Mouse (Mus musculus) MEL (cell line): Measurements from ENCODE around the gene Grrp1. TPM values are rescaled to one million over a fixed set of nuclear protein-coding genes. Genes with fewer than 3 reads are reported as not detected.

Source experiments
- DNase-seq: peaks from one replicate; pipeline ENCODE4 v3.0.0; 2011; ENCODE audit warnings: low read depth, low spot score
- H3K27ac ChIP-seq: 2 replicates; pipeline ENCODE4 v1.5.1; 2012; ENCODE audit warnings: low read depth, mild to moderate bottlenecking, control low read depth, low read length, moderate library complexity; ENCODE audit not compliant: control insufficient read depth
- H3K27me3 ChIP-seq, 2 experiments: fragments of 150-350 bp in 1 of 2; sonication (generic) in 1 of 2; 2 replicates each; pipeline ENCODE4 v1.6.1; 2012; ENCODE audit warnings: low read length in 2 of 2, mild to moderate bottlenecking in 2 of 2, improper control_type of control experiment in 1 of 2, moderate library complexity in 1 of 2; ENCODE audit not compliant: insufficient read depth in 2 of 2, control insufficient read depth in 1 of 2
- H3K36me3 ChIP-seq, 2 experiments: 2 replicates each; pipeline ENCODE4 v1.6.1; 2012 to 2014; ENCODE audit warnings: low read length in 2 of 2, improper control_type of control experiment in 1 of 2, inconsistent platforms in 1 of 2, mild to moderate bottlenecking in 1 of 2; ENCODE audit not compliant: insufficient read depth in 2 of 2, control insufficient read depth in 1 of 2
- H3K4me1 ChIP-seq, 2 experiments: fragments of 150-350 bp in 1 of 2; sonication (generic) in 1 of 2; 2 replicates each; pipeline ENCODE4 v1.6.1; 2012; ENCODE audit warnings: low read length in 2 of 2, improper control_type of control experiment in 1 of 2, mild to moderate bottlenecking in 1 of 2; ENCODE audit not compliant: insufficient read depth in 2 of 2, control insufficient read depth in 1 of 2
- H3K4me3 ChIP-seq, 2 experiments: fragments of 150-350 bp in 1 of 2; sonication (generic) in 1 of 2; 2 replicates each; pipeline ENCODE4 v1.5.1; 2012; ENCODE audit warnings: low read depth in 2 of 2, low read length in 2 of 2, mild to moderate bottlenecking in 2 of 2, moderate library complexity in 2 of 2, control low read depth in 1 of 2, improper control_type of control experiment in 1 of 2; ENCODE audit not compliant: control insufficient read depth in 1 of 2, insufficient read depth in 1 of 2
- H3K79me2 ChIP-seq: 2 replicates; pipeline ENCODE4 v1.6.1; 2012; ENCODE audit warnings: mild to moderate bottlenecking, low read length, moderate library complexity; ENCODE audit not compliant: control insufficient read depth, poor library complexity, insufficient read depth
- H3K9ac ChIP-seq: 2 replicates; pipeline ENCODE4 v1.6.1; 2012; ENCODE audit warnings: low read depth, mild to moderate bottlenecking, control low read depth, low read length, moderate library complexity; ENCODE audit not compliant: control insufficient read depth, poor library complexity, severe bottlenecking
- H3K9me3 ChIP-seq: fragments of 150-350 bp; sonication (generic); replicated peaks from 2 replicates; pipeline ENCODE4 v1.6.1; 2012; ENCODE audit warnings: mild to moderate bottlenecking, low read length, improper control_type of control experiment, moderate library complexity; ENCODE audit not compliant: insufficient read depth
- CHD1 ChIP-seq: IDR thresholded peaks from 2 replicates; pipeline ENCODE4 v1.6.1; 2012; ENCODE audit warnings: low read depth, mild to moderate bottlenecking, inconsistent platforms, low read length, improper control_type of control experiment
- E2F4 ChIP-seq: IDR thresholded peaks from 2 replicates; pipeline ENCODE4 v1.6.1; 2011; ENCODE audit warnings: low read depth, low read length, improper control_type of control experiment, borderline replicate concordance
- EP300 ChIP-seq, 2 experiments: IDR thresholded peaks; 2 replicates each; pipeline ENCODE4 v1.6.1; 2011; ENCODE audit warnings: improper control_type of control experiment in 2 of 2, low read length in 2 of 2, low read depth in 1 of 2, mild to moderate bottlenecking in 1 of 2
- ETS1 ChIP-seq: IDR thresholded peaks from 2 replicates; pipeline ENCODE4 v1.6.1; 2012; ENCODE audit warnings: low read depth, mild to moderate bottlenecking, inconsistent platforms, low read length, improper control_type of control experiment, moderate library complexity
- GABPA ChIP-seq: IDR thresholded peaks from 2 replicates; pipeline ENCODE4 v1.6.1; 2012; ENCODE audit warnings: low read depth, mild to moderate bottlenecking, inconsistent platforms, low read length, improper control_type of control experiment, moderate library complexity
- GATA1 ChIP-seq: IDR thresholded peaks from 2 replicates; pipeline ENCODE4 v1.6.1; 2011; ENCODE audit warnings: low read depth, low read length, improper control_type of control experiment
- HCFC1 ChIP-seq: IDR thresholded peaks from 2 replicates; pipeline ENCODE4 v1.6.1; 2012; ENCODE audit warnings: low read depth, mild to moderate bottlenecking, inconsistent platforms, low read length, improper control_type of control experiment, moderate library complexity
- KAT2A ChIP-seq: conservative IDR thresholded peaks from 2 replicates; pipeline ENCODE4 v1.6.1; 2012; ENCODE audit warnings: low read depth, low read length, improper control_type of control experiment, inconsistent platforms
- MAFK ChIP-seq: IDR thresholded peaks from 2 replicates; pipeline ENCODE4 v1.6.1; 2011; ENCODE audit warnings: low read depth, mild to moderate bottlenecking, low read length, improper control_type of control experiment, borderline replicate concordance
- MAX ChIP-seq: IDR thresholded peaks from 2 replicates; pipeline ENCODE4 v1.6.1; 2011; ENCODE audit warnings: low read length, improper control_type of control experiment
- MAZ ChIP-seq: IDR thresholded peaks from 2 replicates; pipeline ENCODE4 v1.6.1; 2012; ENCODE audit warnings: low read depth, mild to moderate bottlenecking, inconsistent platforms, low read length, improper control_type of control experiment
- MXI1 ChIP-seq: IDR thresholded peaks from 2 replicates; pipeline ENCODE4 v1.6.1; 2011; ENCODE audit warnings: mild to moderate bottlenecking, low read depth, low read length, improper control_type of control experiment
- MYB ChIP-seq: IDR thresholded peaks from 2 replicates; pipeline ENCODE4 v1.6.1; 2011; ENCODE audit warnings: mild to moderate bottlenecking, low read depth, low read length, improper control_type of control experiment
- MYC ChIP-seq: IDR thresholded peaks from 2 replicates; pipeline ENCODE4 v1.6.1; 2011; ENCODE audit warnings: low read depth, mild to moderate bottlenecking, low read length, improper control_type of control experiment, moderate library complexity
- NRF1 ChIP-seq: IDR thresholded peaks from 2 replicates; pipeline ENCODE4 v1.6.1; 2014; ENCODE audit warnings: low read depth, mild to moderate bottlenecking, inconsistent platforms, low read length, improper control_type of control experiment, moderate library complexity; ENCODE audit not compliant: poor library complexity, insufficient read depth, severe bottlenecking
- POLR2A ChIP-seq, 2 experiments: IDR thresholded peaks; 2 replicates each; pipeline ENCODE4 v1.6.1; 2011 to 2012; ENCODE audit warnings: low read length in 2 of 2, mild to moderate bottlenecking in 2 of 2, control low read depth in 1 of 2, improper control_type of control experiment in 1 of 2, low read depth in 1 of 2, moderate library complexity in 1 of 2; ENCODE audit not compliant: control insufficient read depth in 1 of 2, insufficient read depth in 1 of 2, poor library complexity in 1 of 2
- POLR2AphosphoS5 ChIP-seq: IDR thresholded peaks from 2 replicates; pipeline ENCODE4 v1.6.1; 2012; ENCODE audit warnings: low read depth, borderline replicate concordance, mild to moderate bottlenecking, inconsistent platforms, low read length, moderate library complexity, mixed read lengths
- RAD21 ChIP-seq: IDR thresholded peaks from 2 replicates; pipeline ENCODE4 v1.6.1; 2011; ENCODE audit warnings: mild to moderate bottlenecking, low read depth, low read length, improper control_type of control experiment
- SMC3 ChIP-seq: IDR thresholded peaks from 2 replicates; pipeline ENCODE4 v1.6.1; 2011; ENCODE audit warnings: low read depth, low read length, improper control_type of control experiment
- TBP ChIP-seq: IDR thresholded peaks from 2 replicates; pipeline ENCODE4 v1.8.0; 2011; ENCODE audit warnings: low read depth, low read length, improper control_type of control experiment
- UBTF ChIP-seq: IDR thresholded peaks from 2 replicates; pipeline ENCODE4 v1.6.1; 2012; ENCODE audit warnings: low read depth, mild to moderate bottlenecking, inconsistent platforms, low read length, improper control_type of control experiment, moderate library complexity, borderline replicate concordance; ENCODE audit not compliant: insufficient read depth
- USF1 ChIP-seq: IDR thresholded peaks from 2 replicates; pipeline ENCODE4 v1.6.1; 2014; ENCODE audit warnings: low read depth, mild to moderate bottlenecking, inconsistent platforms, low read length, improper control_type of control experiment, moderate library complexity
- ZC3H11A ChIP-seq: IDR thresholded peaks from 2 replicates; pipeline ENCODE4 v1.6.1; 2012; ENCODE audit warnings: low read depth, mild to moderate bottlenecking, inconsistent platforms, low read length, improper control_type of control experiment
- ZNF384 ChIP-seq: IDR thresholded peaks from 2 replicates; pipeline ENCODE4 v1.6.1; 2012; ENCODE audit warnings: low read depth, mild to moderate bottlenecking, inconsistent platforms, low read length, improper control_type of control experiment
- polyA plus RNA-seq, 2 experiments: library from polyadenylated mRNA; stranded (reverse) in 1 of 2; unstranded in 1 of 2; fragments of >175 nt in 1 of 2; fragments of >200 nt in 1 of 2; gene quantifications; 2 replicates each; pipeline versions ENCODE4 v1.2.1 to v1.2.4; 2012; ENCODE audit warnings: low replicate concordance in 2 of 2, low read depth in 1 of 2; ENCODE audit not compliant: insufficient read length in 2 of 2, insufficient read depth in 1 of 2, missing spikeins in 1 of 2
- total RNA-seq: library from RNA; depleted of rRNA; stranded (reverse); fragments of 300-350 nt; gene quantifications from 2 replicates; pipeline ENCODE4 v1.2.3, GENCODE M21; 2012

Grrp1 gene
- total and polyA plus RNA-seq, 3 experiments: not detected

DNA sequence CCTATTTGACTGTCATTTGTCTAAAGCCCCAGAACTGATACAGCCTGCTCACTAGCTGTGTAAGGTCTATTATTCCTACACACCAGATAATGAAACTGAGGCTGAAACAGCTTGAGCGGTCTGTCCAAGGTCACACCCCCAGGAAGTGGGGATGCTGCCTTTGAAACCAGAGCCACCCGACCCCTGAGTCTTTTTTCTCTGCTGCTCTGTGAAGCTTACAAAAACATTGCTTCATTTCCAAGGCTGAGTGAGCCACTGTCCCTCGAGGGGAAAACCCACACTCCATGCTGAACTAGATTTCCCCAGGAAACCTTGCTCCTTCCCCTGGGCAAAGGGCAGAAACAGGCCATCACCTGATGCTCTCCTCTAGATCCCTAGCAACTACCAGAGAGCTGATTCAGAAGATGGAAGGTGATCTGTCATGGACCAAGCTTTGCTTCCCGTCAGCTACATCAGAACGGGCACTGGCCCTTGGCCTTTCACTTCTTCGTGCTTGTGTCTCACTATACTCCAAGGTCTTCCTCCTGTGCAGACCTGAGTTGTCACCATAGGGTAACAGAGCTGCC is 47.3 kb downstream of the Grrp1 start:
- no peak overlapping the region for H3K9ac ChIP-seq
- no peaks in the 10 kb centered on the region for H3K36me3 ChIP-seq
- H3K79me2 ChIP-seq: no peaks in the 10 kb centered on the region
- no peak overlapping the region for H3K4me3 ChIP-seq
- H3K9me3 ChIP-seq: no peaks in the 10 kb centered on the region
- peaks cover 0 to 2% of the 10 kb centered on the region in 2 experiments; a peak in 2 of 4 replicates for H3K27me3 ChIP-seq
- TF ChIP-seq SMC3: no peak
- TF ChIP-seq POLR2A (IDR thresholded peaks at IDR 0.05; ENCODE audit: control insufficient read depth in 1 of 2, insufficient read depth in 1 of 2, low read depth in 1 of 2, low read length in 2 of 2, poor library complexity in 1 of 2): no peak
- no peak for TF ChIP-seq KAT2A
- no peak for TF ChIP-seq HCFC1
- TF ChIP-seq MAZ: no peak
- TF ChIP-seq GATA1: no peak
- no peak for TF ChIP-seq NRF1
- TF ChIP-seq USF1: no peak
- TF ChIP-seq GABPA: no peak
- TF ChIP-seq ETS1: no peak
- TF ChIP-seq MXI1: no peak
- TF ChIP-seq MYC: no peak
- TF ChIP-seq UBTF: no peak
- TF ChIP-seq, all 39 proteins: peak for 0
- DNase-seq: no peak
- no peaks in the 10 kb centered on the region for H3K4me1 ChIP-seq
- H3K27ac ChIP-seq: no peak overlapping the region

DNA sequence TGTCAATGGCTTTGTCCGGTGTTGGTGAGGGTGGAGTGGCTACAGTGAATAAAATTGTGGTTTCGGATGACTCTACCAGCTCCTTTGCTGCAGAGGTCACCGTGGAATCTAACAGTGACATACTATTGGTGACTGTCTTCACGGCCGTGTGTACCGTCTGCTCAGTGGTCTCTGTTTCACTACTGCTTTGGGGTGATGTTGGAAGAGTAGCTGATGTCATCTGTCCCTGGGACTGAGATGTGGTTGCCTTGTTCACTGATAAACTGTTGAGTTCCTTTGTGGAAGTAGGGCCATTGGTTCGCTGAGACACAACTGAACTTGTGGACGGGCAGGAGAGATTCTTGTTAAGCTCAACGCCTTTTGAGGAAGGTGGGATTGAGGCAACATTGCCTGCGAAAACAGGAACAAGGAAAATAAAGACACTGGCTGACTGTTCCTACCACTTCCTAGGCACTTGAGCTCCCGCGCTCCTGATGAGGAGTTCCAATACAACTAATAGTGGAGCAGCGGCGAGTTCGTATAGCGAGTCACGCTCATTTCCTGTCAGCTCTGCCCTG is 50.5 kb downstream of the Grrp1 start:
- Histone ChIP-seq H3K9ac (no peak overlapping the region), H3K79me2 (no peaks in the 10 kb centered on the region), H3K4me3 (no peak overlapping the region), H3K27me3 (peaks cover 0 to 2% of the 10 kb centered on the region in 2 experiments; a peak in 2 of 4 replicates), H3K4me1 (no peaks in the 10 kb centered on the region)
- no peak for DNase-seq
- no peak for TF ChIP-seq MAX
- TF ChIP-seq, all 39 proteins: peak for 0
- no peaks in the 10 kb centered on the region for H3K36me3 ChIP-seq
- H3K9me3 ChIP-seq: no peaks in the 10 kb centered on the region
- H3K27ac ChIP-seq: no peak overlapping the region

DNA sequence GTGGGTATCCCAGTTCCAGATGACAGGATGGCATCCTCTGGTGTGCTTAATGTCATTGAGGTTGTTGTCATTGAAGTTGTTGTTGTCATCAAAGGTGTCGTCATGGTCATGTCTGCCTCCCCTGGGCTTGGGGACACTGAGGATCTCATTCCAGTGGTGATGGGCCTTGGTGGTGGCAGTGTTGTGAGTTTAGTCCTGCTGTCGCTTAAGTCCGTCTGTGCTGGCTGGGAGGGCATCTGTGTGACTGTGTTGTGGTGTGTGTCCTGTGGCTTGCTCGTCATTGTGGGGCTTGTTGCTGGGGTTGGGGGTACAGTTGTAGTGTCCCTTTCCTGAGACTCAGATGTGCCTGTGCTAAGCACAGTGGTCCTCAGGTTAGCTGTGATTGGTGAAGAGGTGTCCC is 51.0 kb downstream of the Grrp1 start, which contains the start of gene Gm7534:
Gene Gm7534, minus strand, starts transcription at position 101 of the 400 bp plus-strand sequence.
- Histone ChIP-seq H3K27ac (no peak within 1 kb of the TSS), H3K36me3 (no peaks in the 10 kb centered on the region)
- TF ChIP-seq MYB (no peak), MAFK (no peak), GABPA (no peak), MYC (no peak), POLR2AphosphoS5 (no peak), EP300 (IDR thresholded peaks at IDR 0.05; ENCODE audit: low read depth in 1 of 2, low read length in 2 of 2) (no peak), TBP (no peak), RAD21 (no peak), UBTF (no peak), MAZ (no peak), CHD1 (no peak), POLR2A (IDR thresholded peaks at IDR 0.05; ENCODE audit: control insufficient read depth in 1 of 2, insufficient read depth in 1 of 2, low read depth in 1 of 2, low read length in 2 of 2, poor library complexity in 1 of 2) (no peak), KAT2A (no peak), SMC3 (no peak), HCFC1 (no peak), ZNF384 (no peak), E2F4 (no peak), ZC3H11A (no peak)

More for the DNA sequence above, 51.0 kb downstream of the Grrp1 start, which contains the start of gene Gm7534:
- H3K79me2 ChIP-seq: no peaks in the 10 kb centered on the region
- no peaks in the 10 kb centered on the region for H3K4me1 ChIP-seq
- peaks cover 0 to 2% of the 10 kb centered on the region in 2 experiments; a peak in 2 of 4 replicates for H3K27me3 ChIP-seq
- H3K4me3 ChIP-seq: no peak within 1 kb of the TSS
- DNase-seq: no peak
- H3K9me3 ChIP-seq: no peaks in the 10 kb centered on the region
- H3K9ac ChIP-seq: no peak within 1 kb of the TSS
